Comparison of ENCODE assay signal across 8 mouse cellular contexts in genomic region chr6:87496143-87496542, GRCm38 (mm10). TPM values are rescaled to one million over a fixed set of nuclear protein-coding genes. Genes with fewer than 3 reads are reported as not detected.
DNase-seq lines count a peak whose midpoint lies in the region; ATAC-seq lines count a peak whose summit lies in the region.

No protein-coding gene starts in this region.

- H3K27me3 ChIP-seq in forebrain, embryonic 10.5 days (ENCODE audit: poor library complexity, severe bottlenecking) = no peaks in the 10 kb centered on the region
- H3K27me3 ChIP-seq in forebrain, embryonic 16.5 days (replicated peaks; ENCODE audit: control insufficient read depth, insufficient read depth, low read length) = no peaks in the 10 kb centered on the region
- no peaks in the 10 kb centered on the region for H3K27me3 ChIP-seq in embryonic facial prominence, embryonic 14.5 days (replicated peaks; ENCODE audit: control insufficient read depth, insufficient read depth, low read length)
- H3K27me3 ChIP-seq in lung, embryonic 16.5 days (ENCODE audit: control insufficient read depth, insufficient read depth, low read depth, low read length) = no peaks in the 10 kb centered on the region
- no peaks in the 10 kb centered on the region for H3K27me3 ChIP-seq in forebrain, embryonic 12.5 days

- no peak overlapping the region for H3K4me2 ChIP-seq in forebrain, embryonic 16.5 days (ENCODE audit: low read length)
- peak overlapping the region; percentile 15; the same call in 1 of the 2 replicates for H3K4me2 ChIP-seq in embryonic facial prominence, embryonic 14.5 days (ENCODE audit: low read depth, low read length)
- H3K4me2 ChIP-seq in lung, embryonic 16.5 days (ENCODE audit: low read depth, low read length) = peak overlapping the region; percentile 40
- no peak overlapping the region for H3K4me2 ChIP-seq in forebrain, embryonic 12.5 days

- no peak overlapping the region for H3K9ac ChIP-seq in forebrain, embryonic 16.5 days (replicated peaks; ENCODE audit: low read depth, low read length)
- no peak overlapping the region for H3K9ac ChIP-seq in embryonic facial prominence, embryonic 14.5 days (ENCODE audit: low read depth, low read length)
- peak overlapping the region; percentile 49 for H3K9ac ChIP-seq in lung, embryonic 16.5 days (ENCODE audit: low read length)
- H3K9ac ChIP-seq in forebrain, embryonic 12.5 days = no peak overlapping the region

- ATAC-seq in forebrain, embryonic 16.5 days = no peak
- no peak for ATAC-seq in embryonic facial prominence, embryonic 14.5 days (ENCODE audit: low read depth)
- ATAC-seq in lung, embryonic 16.5 days (ENCODE audit: low read depth) = peak; percentile 78
- no peak for ATAC-seq in forebrain, embryonic 12.5 days (ENCODE audit: low FRiP score)

- peak overlapping the region; percentile 8; the same call in 1 of the 2 replicates for H3K4me3 ChIP-seq in forebrain, embryonic 10.5 days
- H3K4me3 ChIP-seq in forebrain, embryonic 16.5 days (replicated peaks; ENCODE audit: low read length) = no peak overlapping the region
- H3K4me3 ChIP-seq in embryonic facial prominence, embryonic 14.5 days (ENCODE audit: low read depth, low read length) = peak overlapping the region; percentile 15; the same call in 1 of the 2 replicates
- H3K4me3 ChIP-seq in lung, embryonic 16.5 days (ENCODE audit: low read length) = peak overlapping the region; percentile 44
- H3K4me3 ChIP-seq in forebrain, embryonic 12.5 days (replicated peaks) = no peak overlapping the region

- H3K9me3 ChIP-seq in forebrain, embryonic 10.5 days = no peaks in the 10 kb centered on the region
- no peaks in the 10 kb centered on the region for H3K9me3 ChIP-seq in forebrain, embryonic 16.5 days (ENCODE audit: control insufficient read depth, low read length)
- no peaks in the 10 kb centered on the region for H3K9me3 ChIP-seq in embryonic facial prominence, embryonic 14.5 days (ENCODE audit: control insufficient read depth, low read length)
- H3K9me3 ChIP-seq in lung, embryonic 16.5 days (ENCODE audit: control insufficient read depth, low read length) = no peaks in the 10 kb centered on the region
- H3K9me3 ChIP-seq in forebrain, embryonic 12.5 days = no peaks in the 10 kb centered on the region

- 81% methylated on average over 9 of the region's 9 CpGs for WGBS in forebrain, embryonic 10.5 days
- WGBS in forebrain, embryonic 16.5 days = 80% methylated on average over 9 of the region's 9 CpGs
- WGBS in embryonic facial prominence, embryonic 14.5 days = 72% methylated on average over 9 of the region's 9 CpGs
- 55% methylated on average over 9 of the region's 9 CpGs for WGBS in lung, embryonic 16.5 days
- 84% methylated on average over 9 of the region's 9 CpGs for WGBS in forebrain, embryonic 12.5 days

- peaks cover 20% of the 10 kb centered on the region for H3K4me1 ChIP-seq in forebrain, embryonic 10.5 days
- no peaks in the 10 kb centered on the region for H3K4me1 ChIP-seq in forebrain, embryonic 16.5 days (replicated peaks; ENCODE audit: control insufficient read depth, insufficient read depth, low read length)
- H3K4me1 ChIP-seq in embryonic facial prominence, embryonic 14.5 days (ENCODE audit: control insufficient read depth, insufficient read depth, low read length) = peaks cover 10% of the 10 kb centered on the region
- H3K4me1 ChIP-seq in lung, embryonic 16.5 days (replicated peaks; ENCODE audit: control insufficient read depth, insufficient read depth, low read length) = no peaks in the 10 kb centered on the region
- no peaks in the 10 kb centered on the region for H3K4me1 ChIP-seq in forebrain, embryonic 12.5 days

- H3K27ac ChIP-seq in forebrain, embryonic 10.5 days = 0 out of 2 replicates have a peak overlapping the region, but pooled peaks have one; percentile 25
- H3K27ac ChIP-seq in forebrain, embryonic 16.5 days (ENCODE audit: low read length) = no peak overlapping the region
- no peak overlapping the region for H3K27ac ChIP-seq in embryonic facial prominence, embryonic 14.5 days (replicated peaks; ENCODE audit: low read depth, low read length)
- H3K27ac ChIP-seq in lung, embryonic 16.5 days (ENCODE audit: low read length) = peak overlapping the region; percentile 21; the same call in 1 of the 2 replicates
- H3K27ac ChIP-seq in forebrain, embryonic 12.5 days = no peak overlapping the region

- H3K36me3 ChIP-seq in forebrain, embryonic 10.5 days (replicated peaks) = no peaks in the 10 kb centered on the region
- no peaks in the 10 kb centered on the region for H3K36me3 ChIP-seq in forebrain, embryonic 16.5 days (ENCODE audit: control insufficient read depth, insufficient read depth)
- H3K36me3 ChIP-seq in embryonic facial prominence, embryonic 14.5 days (ENCODE audit: control insufficient read depth, insufficient read depth, low read length) = no peaks in the 10 kb centered on the region
- no peaks in the 10 kb centered on the region for H3K36me3 ChIP-seq in lung, embryonic 16.5 days (ENCODE audit: control insufficient read depth, insufficient read depth, low read length)
- no peaks in the 10 kb centered on the region for H3K36me3 ChIP-seq in forebrain, embryonic 12.5 days (replicated peaks)

- DNase-seq in forebrain, embryonic 10.5 days (ENCODE audit: extremely low spot score, low spot score) = no peak
- peak; percentile 25 for DNase-seq in embryonic facial prominence, embryonic 14.5 days (ENCODE audit: low spot score)
- peak; percentile 11 to 32 for DNase-seq in kidney, adult 8-10 months
- no peak for DNase-seq in T-cell, adult 2 months (ENCODE audit: low spot score)
- no peak for DNase-seq in cerebellum, postnatal 14 days

RNA-seq across cellular contexts. Expression of gene Arhgap25, which starts 36.9 kb away (rescaled TPM):
- 1.9 and 2.0 TPM in 2 replicates for polyA plus RNA-seq in forebrain, embryonic 10.5 days (2016; fragmentation: Nextera tagmentation; extraction: Ambion mirVana)
- polyA plus RNA-seq in forebrain, embryonic 16.5 days (2015; fragmentation: Nextera tagmentation; extraction: Ambion mirVana) = 2.2 and 2.7 TPM in 2 replicates
- 4.9 and 6.3 TPM in 2 replicates for polyA plus RNA-seq in embryonic facial prominence, embryonic 14.5 days (2014; fragmentation: Nextera tagmentation; extraction: Ambion mirVana)
- polyA plus RNA-seq in lung, embryonic 16.5 days (2015; fragmentation: Nextera tagmentation; extraction: Ambion mirVana) = 8.9 and 9.4 TPM in 2 replicates
- polyA plus RNA-seq in forebrain, embryonic 12.5 days (2016; fragmentation: Nextera tagmentation; extraction: Ambion mirVana) = 1.4 and 1.6 TPM in 2 replicates

Comparison
In these comparisons a context has a peak if more than half of its experiments do, and no peak if none do; other contexts are left out.
1. H3K27ac ChIP-seq: peak in forebrain, embryonic 10.5 days (single experiment) and lung, embryonic 16.5 days (single experiment); none in forebrain, embryonic 16.5 days (single experiment), embryonic facial prominence, embryonic 14.5 days (single experiment) and forebrain, embryonic 12.5 days (single experiment).
2. H3K4me3 ChIP-seq: peak in forebrain, embryonic 10.5 days (single experiment), embryonic facial prominence, embryonic 14.5 days (single experiment) and lung, embryonic 16.5 days (single experiment); none in forebrain, embryonic 16.5 days (single experiment) and forebrain, embryonic 12.5 days (single experiment).
3. DNase-seq: peak in embryonic facial prominence, embryonic 14.5 days (single experiment) and kidney, adult 8-10 months (2 of 2); none in forebrain, embryonic 10.5 days (single experiment), T-cell, adult 2 months (single experiment) and cerebellum, postnatal 14 days (0 of 2).
4. H3K4me2 ChIP-seq: peak in embryonic facial prominence, embryonic 14.5 days (single experiment) and lung, embryonic 16.5 days (single experiment); none in forebrain, embryonic 16.5 days (single experiment) and forebrain, embryonic 12.5 days (single experiment).